Mouse (Mus musculus): ENCODE results near the gene P2ry6. TPM values are rescaled to one million over a fixed set of nuclear protein-coding genes. Genes with fewer than 3 reads are reported as not detected.

Gene P2ry6
- total and polyA plus RNA-seq, 2 experiments from 2014 or later: 3.5 to 4.5 TPM

DNA sequence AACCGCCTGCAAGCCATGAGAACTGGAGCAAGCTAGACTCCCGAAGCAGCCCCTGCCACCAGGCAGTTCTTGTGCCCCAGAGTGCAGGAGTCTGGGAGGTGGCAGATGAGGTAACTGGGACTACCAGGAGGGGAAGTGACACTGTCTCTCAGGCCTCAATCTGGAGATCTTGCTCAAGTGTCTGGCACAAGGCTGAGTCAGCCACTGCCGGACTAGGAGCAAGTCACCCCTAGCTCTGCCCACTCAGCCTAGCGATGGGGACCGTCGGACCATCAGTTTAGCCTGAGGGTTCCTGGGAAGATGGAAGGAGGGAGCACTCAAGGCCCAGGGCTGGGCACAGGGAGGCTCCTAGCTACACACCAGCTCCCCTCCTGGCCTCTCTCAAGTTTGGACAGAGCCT lies 10.2 kb downstream of the P2ry6 start:
- Histone ChIP-seq H3K4me1 (ENCODE audit: control insufficient read depth, insufficient read depth) (peaks cover 7% of the 10 kb centered on the region), H3K4me3 (ENCODE audit: low read depth, low read length) (no peak overlapping the region), H3K27ac (ENCODE audit: low read depth) (no peak overlapping the region), H3K27me3 (ENCODE audit: control insufficient read depth, insufficient read depth, low read length) (no peaks in the 10 kb centered on the region), H3K9me3 (replicated peaks; ENCODE audit: control insufficient read depth, low read length) (no peaks in the 10 kb centered on the region), H3K36me3 (replicated peaks; ENCODE audit: control insufficient read depth, insufficient read depth, low read length) (no peaks in the 10 kb centered on the region), H3K9ac (replicated peaks; ENCODE audit: low read depth, low read length) (0 out of 2 replicates have a peak overlapping the region, but pooled peaks have one; percentile 15), H3K4me2 (ENCODE audit: low read depth, low read length) (no peak overlapping the region)
- TF ChIP-seq CTCF (IDR thresholded peaks at IDR 0.05; ENCODE audit: low read depth) (no peak), EP300 (IDR thresholded peaks at IDR 0.05; ENCODE audit: low read depth) (no peak)
- 79% methylated on average over 6 of the region's 6 CpGs for WGBS
- DNase-seq (ENCODE audit: low spot score): no peak
- ATAC-seq (ENCODE audit: insufficient read depth, low read depth): no peak; the same call in 1 of the 2 replicates

DNA sequence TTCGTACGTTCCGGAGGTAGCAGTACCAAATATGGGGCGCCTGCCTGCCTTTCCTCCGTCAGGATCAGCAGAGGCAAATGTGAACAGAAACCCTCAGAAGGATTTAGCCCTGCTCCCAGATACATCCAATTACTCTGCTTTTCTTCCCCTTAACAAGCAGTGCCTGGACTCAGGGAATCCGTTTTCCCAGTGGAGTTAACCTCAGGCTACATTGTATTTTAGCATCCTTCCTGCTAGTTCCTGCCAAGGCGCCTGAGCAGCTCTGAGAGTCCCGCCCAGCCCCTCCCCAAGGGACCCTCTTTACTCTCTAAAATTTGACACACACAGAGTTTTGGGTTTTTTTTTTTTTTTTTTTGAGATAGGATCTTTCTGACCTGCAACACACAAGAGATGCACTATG lies 11.1 kb downstream of the P2ry6 start:
- 63% methylated on average over 8 of the region's 8 CpGs for WGBS
- Histone ChIP-seq H3K9me3 (replicated peaks; ENCODE audit: control insufficient read depth, low read length) (no peaks in the 10 kb centered on the region), H3K9ac (replicated peaks; ENCODE audit: low read depth, low read length) (no peak overlapping the region), H3K4me3 (ENCODE audit: low read depth, low read length) (no peak overlapping the region), H3K4me1 (ENCODE audit: control insufficient read depth, insufficient read depth) (peaks cover 7% of the 10 kb centered on the region), H3K27me3 (ENCODE audit: control insufficient read depth, insufficient read depth, low read length) (no peaks in the 10 kb centered on the region), H3K27ac (ENCODE audit: low read depth) (0 out of 2 replicates have a peak overlapping the region, but pooled peaks have one; percentile 52), H3K4me2 (ENCODE audit: low read depth, low read length) (no peak overlapping the region), H3K36me3 (replicated peaks; ENCODE audit: control insufficient read depth, insufficient read depth, low read length) (no peaks in the 10 kb centered on the region)
- TF ChIP-seq EP300 (IDR thresholded peaks at IDR 0.05; ENCODE audit: low read depth) (no peak), CTCF (IDR thresholded peaks at IDR 0.05; ENCODE audit: low read depth) (no peak)
- ATAC-seq (ENCODE audit: insufficient read depth, low read depth): no peak
- peak; percentile 42 for DNase-seq (ENCODE audit: low spot score)

DNA sequence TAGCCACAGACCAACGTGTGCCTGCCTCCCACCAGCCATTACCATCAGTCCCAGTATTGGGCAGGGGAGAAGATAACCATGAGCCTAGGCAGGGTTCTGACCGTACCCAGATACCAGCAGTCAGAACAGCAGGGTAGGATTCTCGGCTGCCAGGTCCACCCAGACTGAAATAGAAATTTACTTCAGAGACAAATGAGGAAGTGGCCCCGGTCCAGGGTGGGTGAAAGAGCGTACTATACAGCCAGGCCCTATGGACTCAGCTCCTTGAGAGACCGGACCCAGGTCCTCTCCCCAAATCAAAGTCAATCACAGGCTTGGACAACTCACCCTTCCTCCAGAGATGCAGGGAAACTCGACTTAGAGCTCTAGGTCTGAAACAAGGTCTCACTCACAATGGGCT lies 13.3 kb downstream of the P2ry6 start:
- Histone ChIP-seq H3K9ac (replicated peaks; ENCODE audit: low read depth, low read length) (no peak overlapping the region), H3K27me3 (ENCODE audit: control insufficient read depth, insufficient read depth, low read length) (no peaks in the 10 kb centered on the region), H3K4me3 (ENCODE audit: low read depth, low read length) (no peak overlapping the region), H3K27ac (ENCODE audit: low read depth) (no peak overlapping the region), H3K9me3 (replicated peaks; ENCODE audit: control insufficient read depth, low read length) (no peaks in the 10 kb centered on the region), H3K36me3 (replicated peaks; ENCODE audit: control insufficient read depth, insufficient read depth, low read length) (no peaks in the 10 kb centered on the region), H3K4me1 (ENCODE audit: control insufficient read depth, insufficient read depth) (peaks cover 5% of the 10 kb centered on the region), H3K4me2 (ENCODE audit: low read depth, low read length) (no peak overlapping the region)
- ATAC-seq (ENCODE audit: insufficient read depth, low read depth): no peak
- no peak for DNase-seq (ENCODE audit: low spot score)
- no peak for TF ChIP-seq EP300 (IDR thresholded peaks at IDR 0.05; ENCODE audit: low read depth)
- no peak for TF ChIP-seq CTCF (IDR thresholded peaks at IDR 0.05; ENCODE audit: low read depth)
- whole genome bisulfite sequencing: 41% methylated on average over 7 of the region's 7 CpGs

DNA sequence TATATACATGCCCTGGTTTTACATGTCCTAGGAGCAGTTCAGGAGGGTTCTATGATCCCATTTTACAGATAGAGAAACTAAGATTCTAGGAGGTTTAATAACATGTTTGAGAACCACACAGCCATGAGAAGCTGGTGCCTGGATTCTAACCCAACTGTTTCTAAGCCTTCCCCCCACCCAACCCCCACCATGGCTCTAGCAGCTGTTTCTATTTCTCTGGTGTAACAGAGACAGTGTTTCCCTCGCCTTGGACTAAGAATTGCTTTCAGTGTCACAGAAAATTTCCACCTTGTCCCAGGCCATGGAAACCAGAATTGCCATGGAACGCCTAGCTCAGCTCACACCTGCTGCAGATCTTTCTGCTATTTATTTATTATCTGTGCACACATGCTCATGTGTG lies 14.0 kb downstream of the P2ry6 start:
- no peak for ATAC-seq (ENCODE audit: insufficient read depth, low read depth)
- TF ChIP-seq EP300 (IDR thresholded peaks at IDR 0.05; ENCODE audit: low read depth) (no peak), CTCF (IDR thresholded peaks at IDR 0.05; ENCODE audit: low read depth) (no peak)
- WGBS: 76% methylated on average over 2 of the region's 2 CpGs

DNA sequence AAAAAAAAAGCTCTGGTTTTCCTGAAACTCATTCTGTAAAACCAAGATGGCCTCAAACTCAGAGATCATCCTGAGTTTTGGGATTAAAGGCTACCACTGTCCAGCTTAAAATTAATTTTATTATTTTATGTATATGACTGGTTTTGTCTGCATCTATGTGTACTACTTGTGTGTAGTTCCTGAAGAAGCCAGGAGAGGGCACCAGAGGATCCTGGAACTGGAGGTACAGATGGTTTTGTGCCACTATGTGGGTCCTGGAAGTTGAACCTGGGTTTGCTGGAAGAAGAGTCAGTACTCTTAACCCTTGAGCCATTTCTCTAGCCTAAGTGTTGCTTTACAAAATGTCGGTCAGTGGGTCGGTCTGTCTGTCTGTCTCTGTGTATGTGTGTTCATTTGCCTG lies 16.0 kb downstream of the P2ry6 start:
- no peaks in the 10 kb centered on the region for H3K27me3 ChIP-seq (ENCODE audit: control insufficient read depth, insufficient read depth, low read length)
- H3K4me1 ChIP-seq (ENCODE audit: control insufficient read depth, insufficient read depth): peaks cover 2% of the 10 kb centered on the region; the same call in 1 of the 2 replicates
- ATAC-seq (ENCODE audit: insufficient read depth, low read depth): no peak
- no peak overlapping the region for H3K4me2 ChIP-seq (ENCODE audit: low read depth, low read length)
- H3K9ac ChIP-seq (replicated peaks; ENCODE audit: low read depth, low read length): no peak overlapping the region
- H3K4me3 ChIP-seq (ENCODE audit: low read depth, low read length): no peak overlapping the region
- DNase-seq (ENCODE audit: low spot score): no peak
- no peak overlapping the region for H3K27ac ChIP-seq (ENCODE audit: low read depth)
- WGBS: 90% methylated on average over 2 of the region's 2 CpGs
- TF ChIP-seq EP300 (IDR thresholded peaks at IDR 0.05; ENCODE audit: low read depth): no peak
- peak; percentile 29 for TF ChIP-seq CTCF (IDR thresholded peaks at IDR 0.05; ENCODE audit: low read depth)
- H3K9me3 ChIP-seq (replicated peaks; ENCODE audit: control insufficient read depth, low read length): no peaks in the 10 kb centered on the region
- no peaks in the 10 kb centered on the region for H3K36me3 ChIP-seq (replicated peaks; ENCODE audit: control insufficient read depth, insufficient read depth, low read length)

More for the DNA sequence above, 14.0 kb downstream of the P2ry6 start:
- Histone ChIP-seq H3K9me3 (replicated peaks; ENCODE audit: control insufficient read depth, low read length) (no peaks in the 10 kb centered on the region), H3K27ac (ENCODE audit: low read depth) (no peak overlapping the region), H3K36me3 (replicated peaks; ENCODE audit: control insufficient read depth, insufficient read depth, low read length) (no peaks in the 10 kb centered on the region), H3K4me1 (ENCODE audit: control insufficient read depth, insufficient read depth) (no peaks in the 10 kb centered on the region; the same call in 1 of the 2 replicates), H3K4me3 (ENCODE audit: low read depth, low read length) (no peak overlapping the region), H3K9ac (replicated peaks; ENCODE audit: low read depth, low read length) (no peak overlapping the region), H3K4me2 (ENCODE audit: low read depth, low read length) (no peak overlapping the region), H3K27me3 (ENCODE audit: control insufficient read depth, insufficient read depth, low read length) (no peaks in the 10 kb centered on the region)
- DNase-seq (ENCODE audit: low spot score): no peak

DNA sequence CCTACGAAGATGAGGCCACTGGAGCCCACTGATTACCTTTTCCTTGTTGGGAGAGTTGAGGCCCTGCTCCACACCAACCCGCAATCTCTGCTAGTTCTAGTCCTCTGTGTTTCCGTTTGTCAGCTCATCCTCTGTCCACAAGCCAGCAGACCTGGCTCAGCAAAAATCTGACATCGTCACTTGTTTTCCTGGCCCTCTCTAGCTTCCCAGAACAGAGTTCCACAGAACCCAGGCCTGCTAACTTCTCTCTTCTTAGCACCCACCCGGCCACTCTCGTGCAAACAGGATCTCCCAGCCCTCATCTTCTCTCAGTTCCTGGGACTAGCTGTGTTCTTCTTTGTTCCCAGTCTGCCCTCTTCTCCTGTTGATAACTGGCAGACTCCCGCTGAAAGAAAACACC lies 21.8 kb downstream of the P2ry6 start:
- H3K9me3 ChIP-seq (replicated peaks; ENCODE audit: control insufficient read depth, low read length): no peaks in the 10 kb centered on the region
- H3K4me2 ChIP-seq (ENCODE audit: low read depth, low read length): no peak overlapping the region
- no peaks in the 10 kb centered on the region for H3K27me3 ChIP-seq (ENCODE audit: control insufficient read depth, insufficient read depth, low read length)
- H3K36me3 ChIP-seq (replicated peaks; ENCODE audit: control insufficient read depth, insufficient read depth, low read length): no peaks in the 10 kb centered on the region
- 61% methylated on average over 7 of the region's 7 CpGs for WGBS
- H3K4me3 ChIP-seq (ENCODE audit: low read depth, low read length): no peak overlapping the region
- no peak for DNase-seq (ENCODE audit: low spot score)
- peaks cover 9% of the 10 kb centered on the region for H3K4me1 ChIP-seq (ENCODE audit: control insufficient read depth, insufficient read depth)
- H3K9ac ChIP-seq (replicated peaks; ENCODE audit: low read depth, low read length): no peak overlapping the region
- no peak for TF ChIP-seq CTCF (IDR thresholded peaks at IDR 0.05; ENCODE audit: low read depth)
- TF ChIP-seq EP300 (IDR thresholded peaks at IDR 0.05; ENCODE audit: low read depth): no peak
- H3K27ac ChIP-seq (ENCODE audit: low read depth): peak overlapping the region; percentile 46
- no peak for ATAC-seq (ENCODE audit: insufficient read depth, low read depth)
